Mouse (Mus musculus) kidney, postnatal 14 days (tissue): Measurements from ENCODE around the gene Zc3h10.
"Not testable (repeated sequence)": the region's sequence is repeated elsewhere in the genome, so short reads cannot be mapped to it uniquely, and the experiment has no call there.

Source experiments
- DNase-seq: peaks from one replicate; pipeline ENCODE4 v3.0.0; 2022; ENCODE audit warnings: mixed read lengths

The Zc3h10 gene

GRCm38 (mm10) chr10:128550144-128550823 is 2.7 kb upstream of the Zc3h10 start:
- not testable (repeated sequence) for DNase-seq

GRCm38 (mm10) chr10:128549682-128550057 is 2.1 kb upstream of the Zc3h10 start:
- DNase-seq, result not testable (repeated sequence)

GRCm38 (mm10) chr10:128548947-128549681 is 1.5 kb upstream of the Zc3h10 start, which contains the start of gene Rpl41:
TSS of gene Rpl41 (minus strand) at chr10:128549305.
- DNase-seq, result peak; percentile 96

GRCm38 (mm10) chr10:128548051-128548791 is 647 bp upstream of the Zc3h10 start:
- not testable (repeated sequence) for DNase-seq

- no peak for DNase-seq
Measured at GRCm38 (mm10) chr10:128546787-128547186, 787 bp downstream of the Zc3h10 start.

GRCm38 (mm10) chr10:128546361-128546760 is 1.2 kb downstream of the Zc3h10 start:
- peak; percentile 51 for DNase-seq

GRCm38 (mm10) chr10:128545570-128545898 is 2.0 kb downstream of the Zc3h10 start:
- no peak for DNase-seq

- no peak for DNase-seq
Measured at GRCm38 (mm10) chr10:128544674-128545569, 2.7 kb downstream of the Zc3h10 start.

- no peak for DNase-seq
Measured at GRCm38 (mm10) chr10:128544151-128544657, 3.4 kb downstream of the Zc3h10 start.

GRCm38 (mm10) chr10:128543100-128543499 is 4.5 kb downstream of the Zc3h10 start:
- DNase-seq, result no peak

- DNase-seq, result no peak
Measured at GRCm38 (mm10) chr10:128538340-128538870, 9.2 kb downstream of the Zc3h10 start.

GRCm38 (mm10) chr10:128536266-128536940 is 11.2 kb downstream of the Zc3h10 start:
- DNase-seq, result peak; percentile 92

- no peak for DNase-seq
Measured at GRCm38 (mm10) chr10:128535624-128536265, 11.8 kb downstream of the Zc3h10 start.

- no peak for DNase-seq
Measured at GRCm38 (mm10) chr10:128535206-128535605, 12.4 kb downstream of the Zc3h10 start.

- no peak for DNase-seq
Measured at GRCm38 (mm10) chr10:128526366-128527356, 20.9 kb downstream of the Zc3h10 start.

- peak; percentile 96 for DNase-seq
Measured at GRCm38 (mm10) chr10:128525671-128526308, 21.8 kb downstream of the Zc3h10 start, which contains the start of gene Esyt1. TSS of gene Esyt1 (minus strand) at chr10:128525871.

- DNase-seq, result peak; percentile 67
Measured at GRCm38 (mm10) chr10:128524732-128525662, 22.6 kb downstream of the Zc3h10 start.
